Mouse (Mus musculus) olfactory bulb, adult 2 months (tissue): ENCODE results near the gene Scaf11.

Source experiments
- CTCF ChIP-seq: fragments of 200-500 bp; IDR thresholded peaks from 2 replicates; pipeline ENCODE4 v1.5.1; 2012; ENCODE audit warnings: low read depth, mild to moderate bottlenecking, low read length, moderate library complexity; ENCODE audit not compliant: insufficient read depth
- POLR2A ChIP-seq: fragments of 200-500 bp; IDR thresholded peaks from 2 replicates; pipeline ENCODE4 v1.6.1; 2012; ENCODE audit warnings: mild to moderate bottlenecking, low read depth, low read length, moderate library complexity; ENCODE audit not compliant: insufficient read depth

DNA sequence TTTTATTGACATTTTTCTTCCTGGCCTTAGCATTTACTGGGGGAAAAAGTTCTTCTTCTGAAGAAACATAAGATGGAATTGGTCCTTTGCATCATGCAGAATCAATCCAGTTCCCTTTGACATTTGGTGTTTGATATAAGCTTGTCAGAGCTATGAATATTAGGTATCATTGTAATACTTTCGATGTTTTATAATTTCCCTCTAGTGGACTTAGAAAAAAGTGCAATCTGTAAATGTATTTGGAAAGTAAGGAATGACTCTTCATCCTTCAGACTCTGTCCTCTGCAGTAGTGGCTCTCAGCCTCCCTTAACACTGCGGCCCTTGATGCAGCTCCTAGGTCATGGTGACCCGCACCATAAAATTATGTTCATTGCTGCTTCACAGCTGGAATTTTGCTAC lies 67.8 kb downstream of the Scaf11 start:
- TF ChIP-seq POLR2A: no peak
- no peak for TF ChIP-seq CTCF
